Mouse (Mus musculus) adrenal gland, postnatal 10 days (tissue): ENCODE results near the gene Lypd1. TPM values are rescaled to one million over a fixed set of nuclear protein-coding genes. Genes with fewer than 3 reads are reported as not detected.
A peak's percentile ranks its signal among the peaks of the same experiment; 100 is the strongest.

ENCODE experiments used
- DNase-seq: peaks from one replicate; pipeline ENCODE4 v3.0.0; 2021; ENCODE audit warnings: mixed read lengths
- long read RNA-seq, 2 experiments: library from polyadenylated mRNA; stranded (forward); transcript quantifications; one replicate each; pipeline ENCODE4 v2.0.0; 2021
- total RNA-seq, 2 experiments: library from RNA; stranded (reverse); gene quantifications; 2 replicates each; pipeline ENCODE4 v1.2.3; 2021

Gene Lypd1
- total RNA-seq: 1 to 10 TPM; 2.5 to 3.2 TPM
- long read RNA-seq, experiment 1, full-length matches to known transcripts: 4 of 4 reads
- long read RNA-seq, experiment 1, partial matches to known transcripts: 0 of 4 reads
- long read RNA-seq, experiment 1, other reads (novel, unspliced or antisense): 0 of 4 reads
- long read RNA-seq, experiment 2, full-length matches to known transcripts: 1 of 1 reads
- long read RNA-seq, experiment 2, partial matches to known transcripts: 0 of 1 reads
- long read RNA-seq, experiment 2, other reads (novel, unspliced or antisense): 0 of 1 reads

- DNase-seq: no peak
These were observed at the start of gene Lypd1 for GRCm38 (mm10) chr1:125912601-125913600. TSS of gene Lypd1 (minus strand) at chr1:125913101.

- DNase-seq: no peak
These were observed 38.1 kb upstream of the Lypd1 start for GRCm38 (mm10) chr1:125951026-125951425.

- no peak for DNase-seq
These were observed 36.2 kb upstream of the Lypd1 start for GRCm38 (mm10) chr1:125949076-125949475.

- no peak for DNase-seq
These were observed 32.2 kb upstream of the Lypd1 start for GRCm38 (mm10) chr1:125945136-125945535.

- DNase-seq: no peak
These were observed 30.4 kb upstream of the Lypd1 start for GRCm38 (mm10) chr1:125943305-125943704.

- no peak for DNase-seq
These were observed 12.6 kb upstream of the Lypd1 start for GRCm38 (mm10) chr1:125925486-125925885.

- DNase-seq: no peak
These were observed 10.2 kb upstream of the Lypd1 start for GRCm38 (mm10) chr1:125923062-125923461.

- no peak for DNase-seq
These were observed 7.8 kb upstream of the Lypd1 start for GRCm38 (mm10) chr1:125920696-125921095.

GRCm38 (mm10) chr1:125911901-125912445, 928 bp downstream of the Lypd1 start:
- DNase-seq: peak; percentile 43

GRCm38 (mm10) chr1:125911337-125911900, 1.5 kb downstream of the Lypd1 start:
- peak; percentile 28 for DNase-seq

GRCm38 (mm10) chr1:125910871-125911265, 2.0 kb downstream of the Lypd1 start:
- DNase-seq: no peak

- peak; percentile 23 for DNase-seq
These were observed 2.6 kb downstream of the Lypd1 start for GRCm38 (mm10) chr1:125910211-125910870.

- DNase-seq: no peak
These were observed 19.7 kb downstream of the Lypd1 start for GRCm38 (mm10) chr1:125893158-125893557.

- no peak for DNase-seq
These were observed 42.8 kb downstream of the Lypd1 start for GRCm38 (mm10) chr1:125870056-125870455.

GRCm38 (mm10) chr1:125858631-125859030, 54.3 kb downstream of the Lypd1 start:
- no peak for DNase-seq

GRCm38 (mm10) chr1:125854646-125855045, 58.3 kb downstream of the Lypd1 start:
- no peak for DNase-seq

GRCm38 (mm10) chr1:125839746-125840392, 73.0 kb downstream of the Lypd1 start:
- DNase-seq: no peak

GRCm38 (mm10) chr1:125837507-125837906, 75.4 kb downstream of the Lypd1 start:
- no peak for DNase-seq

GRCm38 (mm10) chr1:125823611-125824010, 89.3 kb downstream of the Lypd1 start:
- no peak for DNase-seq

GRCm38 (mm10) chr1:125821101-125821500, 91.8 kb downstream of the Lypd1 start:
- DNase-seq: no peak
